Mouse (Mus musculus) intestine, embryonic 16.5 days (tissue): ENCODE measurements at regions not wholly inside any gene's neighbourhood (a gene's known extent, or its start where the extent isn't known, plus 50 kb on each side); places are given as distances from the start of the nearest gene placed in this dataset.

Experiments
- ATAC-seq: fragments of 200-750 bp; cut with Nextera tagmentation; 2 replicates; pipeline ENCODE4 v1.8.0; 2017; ENCODE audit warnings: moderate TSS enrichment, moderate library complexity
- H3K27ac ChIP-seq: fragments of 300-500 bp; sonication (generic); 2 replicates; pipeline ENCODE4 v1.5.1; 2014; ENCODE audit warnings: mild to moderate bottlenecking, low read length
- H3K27me3 ChIP-seq: fragments of 300-500 bp; sonication (generic); replicated peaks from 2 replicates; pipeline ENCODE4 v1.6.1; 2014; ENCODE audit warnings: low read length, control low read depth, mixed read lengths; ENCODE audit not compliant: control insufficient read depth, insufficient read depth
- H3K36me3 ChIP-seq: fragments of 300-500 bp; sonication (generic); 2 replicates; pipeline ENCODE4 v1.6.1; 2014; ENCODE audit warnings: low read length, control low read depth; ENCODE audit not compliant: control insufficient read depth, insufficient read depth
- H3K4me1 ChIP-seq: fragments of 300-500 bp; sonication (generic); 2 replicates; pipeline ENCODE4 v1.6.1; 2014; ENCODE audit warnings: low read length, control low read depth, mixed read lengths; ENCODE audit not compliant: control insufficient read depth, insufficient read depth
- H3K4me2 ChIP-seq: fragments of 300-500 bp; sonication (generic); 2 replicates; pipeline ENCODE4 v1.6.1; 2014; ENCODE audit warnings: low read depth, low read length, control low read depth
- H3K4me3 ChIP-seq: fragments of 300-500 bp; sonication (generic); 2 replicates; pipeline ENCODE4 v1.5.1; 2014; ENCODE audit warnings: mild to moderate bottlenecking, low read length
- H3K9ac ChIP-seq: fragments of 300-500 bp; sonication (generic); 2 replicates; pipeline ENCODE4 v1.6.1; 2014; ENCODE audit warnings: low read depth, low read length
- H3K9me3 ChIP-seq: fragments of 300-500 bp; sonication (generic); 2 replicates; pipeline ENCODE4 v1.6.1; 2016; ENCODE audit warnings: low read length, control low read depth; ENCODE audit not compliant: control insufficient read depth
- WGBS: fragments of 180-500 bp; shearing (Covaris S2); extraction: QIAGEN DNeasy Blood & Tissue Kit; methylation state at CpG from one replicate; pipeline ENCODE4 v1.1.7; 2014; 5-methylcytosine and 5-hydroxymethylcytosine counted together

GRCm38 (mm10) chr12:50734135-50734534 lies 85.2 kb upstream of the Prkd1 start:
- Histone ChIP-seq H3K27me3 (no peaks in the 10 kb centered on the region), H3K27ac (no peak overlapping the region), H3K9ac (no peak overlapping the region), H3K9me3 (no peaks in the 10 kb centered on the region), H3K4me2 (no peak overlapping the region), H3K36me3 (no peaks in the 10 kb centered on the region), H3K4me3 (no peak overlapping the region), H3K4me1 (no peaks in the 10 kb centered on the region)
- ATAC-seq: no peak
- 80% methylated on average over 9 of the region's 9 CpGs for WGBS

GRCm38 (mm10) chr12:50712615-50713014 lies 63.7 kb upstream of the Prkd1 start:
- H3K4me2 ChIP-seq: no peak overlapping the region
- H3K36me3 ChIP-seq: no peaks in the 10 kb centered on the region
- H3K27me3 ChIP-seq: no peaks in the 10 kb centered on the region
- H3K27ac ChIP-seq: no peak overlapping the region
- WGBS: 71% methylated on average over 5 of the region's 5 CpGs
- no peaks in the 10 kb centered on the region for H3K9me3 ChIP-seq
- H3K9ac ChIP-seq: no peak overlapping the region
- H3K4me1 ChIP-seq: no peaks in the 10 kb centered on the region
- no peak for ATAC-seq
- no peak overlapping the region for H3K4me3 ChIP-seq

- Histone ChIP-seq H3K27me3 (no peaks in the 10 kb centered on the region), H3K4me1 (no peaks in the 10 kb centered on the region), H3K4me3 (no peak overlapping the region), H3K9me3 (no peaks in the 10 kb centered on the region), H3K9ac (no peak overlapping the region), H3K27ac (no peak overlapping the region), H3K4me2 (no peak overlapping the region), H3K36me3 (no peaks in the 10 kb centered on the region)
- no peak for ATAC-seq
- WGBS: 77% methylated on average over 6 of the region's 6 CpGs
Observed at GRCm38 (mm10) chr12:50709000-50709788, 60.3 kb upstream of the Prkd1 start.

GRCm38 (mm10) chr12:50698613-50699442 lies 49.9 kb upstream of the Prkd1 start:
- Histone ChIP-seq H3K4me3 (no peak overlapping the region), H3K4me2 (no peak overlapping the region), H3K27ac (no peak overlapping the region), H3K9ac (no peak overlapping the region), H3K27me3 (no peaks in the 10 kb centered on the region), H3K4me1 (no peaks in the 10 kb centered on the region), H3K9me3 (no peaks in the 10 kb centered on the region), H3K36me3 (no peaks in the 10 kb centered on the region)
- ATAC-seq: no peak
- 49% methylated on average over 5 of the region's 5 CpGs for WGBS
